Mouse (Mus musculus) liver, embryonic 14.5 days (tissue): ENCODE results near the gene Sh3pxd2a. TPM values are rescaled to one million over a fixed set of nuclear protein-coding genes. Genes with fewer than 3 reads are reported as not detected.
A peak's percentile ranks its signal among the peaks of the same experiment; 100 is the strongest.

Source experiments
- ATAC-seq: fragments of 200-750 bp; cut with Nextera tagmentation; 2 replicates; pipeline ENCODE4 v1.8.0; 2017; ENCODE audit warnings: moderate number of reproducible peaks, mild to moderate bottlenecking, moderate library complexity; ENCODE audit not compliant: insufficient read depth
- DNase-seq, 3 experiments: peaks; one replicate each; pipeline ENCODE4 v3.0.0-alpha.2; 2012 to 2013; ENCODE audit warnings: low read depth in 3 of 3, low spot score in 3 of 3
- H3K27ac ChIP-seq: fragments of 300-500 bp; sonication (generic); 2 replicates; pipeline ENCODE4 v1.5.1; 2014; ENCODE audit warnings: moderate library complexity, mild to moderate bottlenecking, control low read depth, inconsistent platforms
- H3K27me3 ChIP-seq: fragments of 300-500 bp; sonication (generic); 2 replicates; pipeline ENCODE4 v1.6.1; 2014; ENCODE audit warnings: mild to moderate bottlenecking, low read length, moderate library complexity; ENCODE audit not compliant: control insufficient read depth, insufficient read depth
- H3K36me3 ChIP-seq: fragments of 300-500 bp; sonication (generic); replicated peaks from 2 replicates; pipeline ENCODE4 v1.6.1; 2014; ENCODE audit warnings: low read depth; ENCODE audit not compliant: control insufficient read depth, insufficient read depth
- H3K4me1 ChIP-seq, 2 experiments: fragments of 200-500 bp in 1 of 2; fragments of 300-500 bp in 1 of 2; sonication (generic) in 1 of 2; replicated peaks; 2 replicates each; pipeline ENCODE4 v1.6.1; 2012 to 2014; ENCODE audit warnings: antibody characterized with exemption in 1 of 2, inconsistent platforms in 1 of 2, low read length in 1 of 2; ENCODE audit not compliant: control insufficient read depth in 2 of 2, insufficient read depth in 2 of 2
- H3K4me2 ChIP-seq: fragments of 300-500 bp; sonication (generic); 2 replicates; pipeline ENCODE4 v1.6.1; 2014; ENCODE audit warnings: low read depth, mild to moderate bottlenecking, control low read depth, moderate library complexity
- H3K4me3 ChIP-seq, 2 experiments: fragments of 200-500 bp in 1 of 2; fragments of 300-500 bp in 1 of 2; sonication (generic) in 1 of 2; 2 replicates each; pipeline ENCODE4 v1.5.1; 2012 to 2014; ENCODE audit warnings: low read depth in 2 of 2, low read length in 2 of 2, mild to moderate bottlenecking in 2 of 2, control low read depth in 1 of 2, inconsistent platforms in 1 of 2, moderate library complexity in 1 of 2; ENCODE audit not compliant: insufficient read depth in 1 of 2
- H3K9ac ChIP-seq: fragments of 300-500 bp; sonication (generic); replicated peaks from 2 replicates; pipeline ENCODE4 v1.6.1; 2014; ENCODE audit warnings: mild to moderate bottlenecking, control low read depth, moderate library complexity
- H3K9me3 ChIP-seq: fragments of 300-500 bp; sonication (generic); 2 replicates; pipeline ENCODE4 v1.6.1; 2016; ENCODE audit warnings: low read length, mixed read lengths; ENCODE audit not compliant: control insufficient read depth
- CTCF ChIP-seq: IDR thresholded peaks from 2 replicates; pipeline ENCODE4 v1.5.1; 2016; ENCODE audit warnings: antibody characterized with exemption, low read depth, control low read depth
- EP300 ChIP-seq: IDR thresholded peaks from 2 replicates; pipeline ENCODE4 v1.6.1; 2016; ENCODE audit warnings: antibody characterized with exemption, low read depth
- WGBS: fragments of 180-500 bp; shearing (Covaris S2); extraction: QIAGEN DNeasy Blood & Tissue Kit; methylation state at CpG from one replicate; pipeline ENCODE4 v1.1.7; 2014; ENCODE audit not compliant: insufficient replicate concordance; 5-methylcytosine and 5-hydroxymethylcytosine counted together
- polyA plus RNA-seq, 2 experiments: library from polyadenylated mRNA; depleted of rRNA in 1 of 2; stranded (reverse) in 1 of 2; unstranded in 1 of 2; fragments of >200 nt; fragmentation: Nextera tagmentation in 1 of 2; extraction: Ambion mirVana in 1 of 2; gene quantifications; 2 replicates each; pipeline versions ENCODE4 v1.2.1 to v1.2.3; 2012 to 2014

Sh3pxd2a gene
- polyA plus RNA-seq, 2 experiments = 0.50 to 1.6 TPM

DNA sequence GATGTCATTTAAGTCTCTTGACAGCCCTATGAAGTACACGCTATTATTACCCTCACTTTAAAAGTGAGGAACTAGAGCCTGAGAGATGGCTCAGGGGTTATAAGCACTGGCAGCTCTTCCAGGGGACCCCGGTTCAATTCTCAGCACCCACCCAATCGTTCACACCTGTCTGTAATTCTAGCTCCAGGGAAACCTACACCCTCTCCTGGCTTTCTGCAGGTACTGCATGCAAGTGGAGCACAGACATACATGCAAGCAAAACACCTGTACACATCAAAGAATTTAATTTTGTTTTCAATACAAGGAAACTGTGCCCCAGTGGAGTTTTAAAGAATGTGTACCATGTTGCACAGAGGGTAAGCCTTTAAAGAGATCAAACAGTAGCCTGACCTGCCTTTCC is 2.4 kb downstream of the Sh3pxd2a start:
- WGBS = 84% methylated on average over 3 of the region's 3 CpGs
- Histone ChIP-seq H3K9me3 (no peaks in the 10 kb centered on the region; the same call in 1 of the 2 replicates), H3K27ac (no peak overlapping the region), H3K9ac (no peak overlapping the region), H3K36me3 (no peaks in the 10 kb centered on the region), H3K4me1 (peaks cover 4 to 40% of the 10 kb centered on the region in 2 experiments; a peak in 3 of 4 replicates), H3K27me3 (peaks cover 29% of the 10 kb centered on the region), H3K4me3 (no peak overlapping the region), H3K4me2 (no peak overlapping the region)
- TF ChIP-seq CTCF (peak; percentile 46; the same call in 1 of the 2 replicates), EP300 (no peak)
- no peak for DNase-seq
- no peak for ATAC-seq

DNA sequence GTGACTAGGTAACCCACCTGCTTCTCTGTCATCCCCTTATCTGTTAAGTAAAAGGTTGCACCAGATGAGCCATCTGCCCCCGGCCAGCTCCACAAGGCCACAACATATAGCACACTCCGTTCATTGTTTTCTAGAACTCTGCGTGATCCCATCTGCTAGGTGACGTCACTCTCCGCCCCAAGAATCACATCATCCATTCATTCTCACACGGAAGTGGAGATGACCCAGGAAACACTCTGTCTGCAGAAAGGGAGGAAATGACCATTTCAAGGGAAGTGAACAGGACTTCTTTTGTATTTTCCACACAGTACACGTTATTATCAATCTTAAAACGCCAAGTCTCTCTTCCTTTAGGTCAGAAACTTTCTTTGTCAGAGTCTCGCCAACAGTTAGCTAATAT is 2.8 kb downstream of the Sh3pxd2a start:
- Histone ChIP-seq H3K27ac (no peak overlapping the region), H3K4me1 (peaks cover 4 to 41% of the 10 kb centered on the region in 2 experiments; a peak in 3 of 4 replicates)

DNA sequence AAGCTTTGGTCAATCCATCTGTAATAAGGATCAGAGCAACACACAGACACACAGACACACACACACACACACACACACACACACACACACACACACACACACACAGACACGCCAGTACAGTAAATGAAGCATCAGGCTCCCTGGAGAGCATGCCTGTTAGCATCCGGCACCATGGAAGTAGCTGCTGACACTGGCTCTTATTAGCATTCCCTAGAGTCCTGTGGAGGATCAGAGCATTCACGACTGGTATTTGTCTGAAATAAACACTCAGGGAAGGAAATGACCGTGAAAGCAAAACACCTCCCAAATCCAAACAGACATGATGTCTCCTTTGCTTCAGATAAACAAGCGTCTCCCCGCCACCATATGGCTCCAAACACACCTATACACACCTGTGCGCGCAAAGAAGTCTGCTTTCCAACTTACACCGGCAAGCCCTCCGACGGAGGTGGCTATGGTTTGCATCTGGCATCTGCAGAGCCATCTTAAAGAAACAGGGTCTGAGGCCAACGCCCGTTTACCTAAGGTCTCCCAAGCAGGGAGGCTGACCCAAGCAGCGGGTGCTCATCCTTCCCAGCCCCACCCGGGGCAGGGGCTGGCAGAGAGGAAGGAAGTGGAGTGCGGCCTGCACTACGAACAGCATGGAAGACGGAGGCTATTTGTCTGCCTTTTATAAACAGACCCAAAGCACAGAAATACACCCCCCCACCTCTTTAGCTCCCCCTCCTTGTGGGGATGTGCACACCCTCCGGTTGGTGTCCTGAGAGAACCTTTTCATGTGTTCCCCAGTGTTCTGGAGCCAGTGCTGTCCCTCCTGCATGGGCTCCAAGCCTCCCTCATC is 3.9 kb downstream of the Sh3pxd2a start:
- peaks cover 4 to 44% of the 10 kb centered on the region in 2 experiments for H3K4me1 ChIP-seq
- H3K27ac ChIP-seq = no peak overlapping the region
- TF ChIP-seq EP300 (no peak), CTCF (no peak)
- H3K36me3 ChIP-seq = no peaks in the 10 kb centered on the region
- no peak overlapping the region for H3K4me3 ChIP-seq
- no peak overlapping the region for H3K4me2 ChIP-seq
- DNase-seq (no peak), ATAC-seq (no peak)
- WGBS = 58% methylated on average over 19 of the region's 19 CpGs
- H3K9me3 ChIP-seq = no peaks in the 10 kb centered on the region; the same call in 1 of the 2 replicates
- no peak overlapping the region for H3K9ac ChIP-seq
- H3K27me3 ChIP-seq = peaks cover 24% of the 10 kb centered on the region

More for the DNA sequence above, 2.8 kb downstream of the Sh3pxd2a start:
- 68% methylated on average over 9 of the region's 9 CpGs for WGBS
- Histone ChIP-seq H3K36me3 (no peaks in the 10 kb centered on the region), H3K27me3 (peaks cover 29% of the 10 kb centered on the region), H3K9me3 (no peaks in the 10 kb centered on the region; the same call in 1 of the 2 replicates), H3K4me3 (no peak overlapping the region), H3K4me2 (no peak overlapping the region), H3K9ac (no peak overlapping the region)
- no peak for TF ChIP-seq EP300
- no peak for TF ChIP-seq CTCF
- ATAC-seq = no peak
- DNase-seq = no peak

DNA sequence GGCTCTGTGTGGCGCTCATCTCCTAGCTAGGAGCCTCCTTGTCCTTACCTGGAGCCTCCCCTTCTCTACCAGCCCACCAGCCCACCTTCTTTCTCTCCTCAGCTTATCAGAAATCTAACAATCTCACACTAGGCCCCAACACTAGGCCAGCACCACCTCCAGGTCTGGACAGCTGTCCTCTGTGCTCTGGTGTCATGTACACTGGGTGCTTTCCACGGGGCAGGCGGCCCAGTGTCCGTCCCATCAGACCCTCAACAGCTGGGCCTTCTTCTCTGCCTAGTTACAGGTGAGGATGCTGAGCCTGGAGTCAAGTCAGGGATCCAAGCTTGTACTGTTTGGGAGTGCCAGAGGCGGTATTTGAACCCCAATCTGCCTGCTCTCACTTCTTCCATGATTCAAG is 5.0 kb downstream of the Sh3pxd2a start:
- Histone ChIP-seq H3K36me3 (no peaks in the 10 kb centered on the region), H3K27ac (no peak overlapping the region), H3K4me2 (no peak overlapping the region), H3K9me3 (no peaks in the 10 kb centered on the region; the same call in 1 of the 2 replicates), H3K4me3 (no peak overlapping the region), H3K27me3 (peaks cover 14% of the 10 kb centered on the region), H3K9ac (no peak overlapping the region), H3K4me1 (peaks cover 10 to 56% of the 10 kb centered on the region in 2 experiments)
- WGBS = 85% methylated on average over 5 of the region's 5 CpGs
- ATAC-seq (no peak), DNase-seq (no peak)
- TF ChIP-seq CTCF = no peak
- TF ChIP-seq EP300 = no peak

DNA sequence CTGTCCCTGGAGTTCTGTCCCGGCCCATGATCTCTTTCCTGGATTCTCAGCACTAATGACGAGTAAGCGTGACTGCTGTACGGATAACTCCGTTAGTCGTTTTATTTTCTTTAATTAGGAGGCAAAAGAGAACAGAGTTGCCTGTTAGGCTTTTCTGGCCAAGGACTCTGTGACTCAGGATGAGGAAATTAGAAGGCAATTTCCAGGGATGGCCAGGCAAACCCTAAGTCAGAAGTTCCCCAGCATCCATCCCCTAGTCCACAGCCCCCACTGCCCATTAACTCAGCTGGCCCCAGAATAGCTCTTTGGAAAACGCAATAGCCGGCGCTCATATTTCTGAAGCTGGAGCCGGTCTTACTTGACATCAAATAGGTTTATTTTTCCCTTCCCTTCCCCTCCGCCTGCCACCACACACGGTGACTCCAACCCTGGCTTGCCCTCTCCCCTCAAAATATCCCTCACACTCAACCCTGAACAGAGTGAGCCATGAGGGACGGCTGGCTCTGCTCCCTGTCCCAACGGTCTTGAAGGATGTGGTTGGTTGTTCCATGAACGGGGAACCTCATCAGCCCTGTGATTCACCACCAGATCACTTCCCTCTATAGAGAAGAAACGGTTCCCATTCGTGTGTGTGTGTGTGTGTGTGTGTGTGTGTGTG is 5.6 kb downstream of the Sh3pxd2a start:
- no peak overlapping the region for H3K4me3 ChIP-seq
- 58% methylated on average over 17 of the region's 17 CpGs for WGBS
- H3K27me3 ChIP-seq = peaks cover 8% of the 10 kb centered on the region
- H3K9me3 ChIP-seq = no peaks in the 10 kb centered on the region; the same call in 1 of the 2 replicates
- ATAC-seq = no peak
- H3K36me3 ChIP-seq = no peaks in the 10 kb centered on the region
- peaks cover 10 to 56% of the 10 kb centered on the region in 2 experiments for H3K4me1 ChIP-seq
- TF ChIP-seq CTCF (no peak), EP300 (no peak)
- no peak overlapping the region for H3K4me2 ChIP-seq
- H3K9ac ChIP-seq = no peak overlapping the region
- no peak for DNase-seq
- H3K27ac ChIP-seq = no peak overlapping the region
